Mouse (Mus musculus): ENCODE results near the gene Fut7.

DNA sequence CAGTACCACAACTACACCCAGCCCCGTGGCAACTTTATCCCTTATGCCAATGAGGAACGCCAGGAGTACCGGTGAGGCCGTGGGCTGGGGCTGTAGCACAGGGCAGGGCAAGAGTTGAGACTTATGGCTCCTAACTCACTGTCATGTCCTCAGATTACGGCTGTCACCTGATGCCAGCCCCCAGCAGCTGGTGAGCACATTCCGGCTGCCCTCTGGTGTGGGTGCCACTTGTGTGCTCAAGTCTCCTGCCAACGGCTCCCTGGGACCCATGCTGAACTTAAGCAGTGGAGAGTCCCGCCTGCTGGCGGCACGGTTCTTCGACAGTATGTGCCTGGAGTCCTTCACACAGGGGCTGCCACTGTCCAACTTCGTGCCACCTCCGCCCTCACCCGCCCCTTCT lies 19.6 kb downstream of the Fut7 start:
- TF ChIP-seq CTCF (IDR thresholded peaks at IDR 0.05; ENCODE audit: borderline replicate concordance, insufficient read depth, low read depth, low read length) (no peak), POLR2A (IDR thresholded peaks at IDR 0.05; ENCODE audit: borderline replicate concordance, insufficient read depth, low read length) (no peak)

Measured in cerebellum, adult 2 months (tissue).